Mouse (Mus musculus): ENCODE results near the gene Pnn.

Pnn gene

DNA sequence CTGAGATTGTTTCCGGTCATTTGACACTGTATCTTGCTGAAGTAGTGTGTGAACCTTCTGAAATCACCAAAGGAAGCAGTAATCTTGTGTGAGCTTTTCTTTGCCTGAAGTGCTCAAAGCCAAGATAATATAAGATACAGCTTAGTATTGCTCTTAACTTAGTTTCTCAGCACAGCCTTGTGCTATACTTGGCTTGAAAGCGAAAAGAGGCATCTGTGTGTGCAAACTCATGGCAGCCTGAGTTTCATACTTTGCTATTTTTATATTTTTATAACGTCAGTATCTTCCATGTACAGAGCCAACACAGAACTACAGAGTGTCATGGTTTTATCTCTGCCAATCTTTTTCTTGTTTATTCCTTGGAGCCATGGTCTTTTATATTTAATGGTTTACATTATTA, 50.5 kb downstream of the Pnn start:
- TF ChIP-seq GATA4 (IDR thresholded peaks at IDR 0.05; ENCODE audit: insufficient replicate concordance, low read length): no peak

Data from liver, adult (tissue).